Mouse (Mus musculus) ES-E14 (cell line): ENCODE measurements at regions not wholly inside any gene's neighbourhood (a gene's known extent, or its start where the extent isn't known, plus 50 kb on each side); places are given as distances from the start of the nearest gene placed in this dataset.

ENCODE experiments used
- DNase-seq: peaks from one replicate; pipeline ENCODE4 v3.0.0-alpha.2; 2013; ENCODE audit warnings: low read depth, low spot score
- H3K27ac ChIP-seq: 2 replicates; pipeline ENCODE4 v1.5.1; 2012; ENCODE audit warnings: low read depth, mild to moderate bottlenecking, low read length, moderate library complexity, mixed read lengths; ENCODE audit not compliant: poor library complexity, insufficient read depth, severe bottlenecking
- H3K36me3 ChIP-seq: 2 replicates; pipeline ENCODE4 v1.6.1; 2012; ENCODE audit warnings: mild to moderate bottlenecking, low read length, moderate library complexity, mixed read lengths; ENCODE audit not compliant: control insufficient read depth, poor library complexity, insufficient read depth, severe bottlenecking
- H3K4me1 ChIP-seq, 2 experiments: fragments of 150-350 bp in 1 of 2; sonication (generic) in 1 of 2; 2 replicates each; pipeline ENCODE4 v1.6.1; 2012; ENCODE audit warnings: low read length in 2 of 2, mild to moderate bottlenecking in 1 of 2, mixed read lengths in 1 of 2; ENCODE audit not compliant: control insufficient read depth in 2 of 2, insufficient read depth in 2 of 2, poor library complexity in 1 of 2
- H3K4me3 ChIP-seq, 2 experiments: fragments of 150-350 bp in 1 of 2; sonication (generic) in 1 of 2; 2 replicates each; pipeline ENCODE4 v1.5.1; 2012; ENCODE audit warnings: low read length in 2 of 2, low read depth in 1 of 2, mild to moderate bottlenecking in 1 of 2, mixed read lengths in 1 of 2; ENCODE audit not compliant: insufficient read depth in 1 of 2, poor library complexity in 1 of 2, severe bottlenecking in 1 of 2
- H3K9ac ChIP-seq: 2 replicates; pipeline ENCODE4 v1.6.1; 2012; ENCODE audit warnings: low read depth, mild to moderate bottlenecking, low read length, mixed read lengths; ENCODE audit not compliant: poor library complexity, insufficient read depth, severe bottlenecking
- H3K9me3 ChIP-seq: fragments of 150-350 bp; sonication (generic); 2 replicates; pipeline ENCODE4 v1.6.1; 2012; ENCODE audit warnings: low read depth, mild to moderate bottlenecking, low read length; ENCODE audit not compliant: control insufficient read depth, insufficient read depth
- CHD2 ChIP-seq: IDR thresholded peaks from 2 replicates; pipeline ENCODE4 v1.6.1; 2014; ENCODE audit warnings: mild to moderate bottlenecking, low read depth, low read length, inconsistent platforms
- HCFC1 ChIP-seq: IDR thresholded peaks from 2 replicates; pipeline ENCODE4 v1.6.1; 2012; ENCODE audit warnings: low read length, inconsistent platforms, borderline replicate concordance; ENCODE audit not compliant: insufficient read depth
- MAFK ChIP-seq: IDR thresholded peaks from 2 replicates; pipeline ENCODE4 v1.6.1; 2014; ENCODE audit warnings: mild to moderate bottlenecking, low read depth, low read length, inconsistent platforms; ENCODE audit not compliant: insufficient read depth
- ZC3H11A ChIP-seq: IDR thresholded peaks from 2 replicates; pipeline ENCODE4 v1.6.1; 2012; ENCODE audit warnings: low read depth, mild to moderate bottlenecking, inconsistent platforms, low read length, borderline replicate concordance
- ZNF384 ChIP-seq: IDR thresholded peaks from 2 replicates; pipeline ENCODE4 v1.6.1; 2012; ENCODE audit warnings: low read depth, low read length, inconsistent platforms
- in situ Hi-C, 2 experiments: fragments of 600-800 bp; cut with MboI; formaldehyde crosslinking; loops; one replicate each; pipeline ENCODE4 v1.15.1; 2025; ENCODE audit warnings: low sequenced_read_pairs in 2 of 2, inconsistent platforms in 1 of 2; ENCODE audit not compliant: unreplicated experiment in 2 of 2

- no peaks in the 10 kb centered on the region for H3K4me1 ChIP-seq
- H3K9ac ChIP-seq = no peak overlapping the region
- no peak overlapping the region for H3K4me3 ChIP-seq
- no peaks in the 10 kb centered on the region for H3K9me3 ChIP-seq
- H3K36me3 ChIP-seq = no peaks in the 10 kb centered on the region
- in situ Hi-C loops = no loop called here
- H3K27ac ChIP-seq = no peak overlapping the region
- TF ChIP-seq MAFK (no peak), CHD2 (no peak), ZC3H11A (no peak), HCFC1 (no peak), ZNF384 (no peak)
- DNase-seq = no peak
Observed at GRCm38 (mm10) chr14:71972521-71972920, 519.1 kb downstream of the Gm9195 start.

DNA sequence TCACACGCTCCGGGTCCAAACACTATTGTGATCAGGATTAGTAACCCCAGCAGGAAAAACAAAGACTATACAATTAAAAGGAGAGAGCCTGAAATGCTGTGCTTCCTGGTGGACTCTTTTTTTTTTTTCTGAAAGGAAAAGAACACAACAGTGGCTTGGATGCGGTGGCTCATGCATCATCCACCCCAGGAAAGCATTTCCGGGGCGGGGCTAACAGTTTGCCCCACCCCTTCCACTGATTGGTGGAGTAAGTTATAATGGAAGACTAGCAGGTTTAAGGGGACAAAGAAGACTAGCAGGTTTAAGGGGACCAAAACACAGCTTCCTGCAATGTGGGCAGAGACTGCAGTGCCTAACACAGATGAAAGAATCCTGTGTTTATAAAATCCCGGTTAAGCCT, 524.0 kb downstream of the Gm9195 start:
- TF ChIP-seq ZC3H11A (no peak), CHD2 (no peak), HCFC1 (no peak), ZNF384 (no peak), MAFK (no peak)
- in situ Hi-C loops = no loop called here
- Histone ChIP-seq H3K27ac (no peak overlapping the region), H3K4me1 (no peaks in the 10 kb centered on the region), H3K9me3 (no peaks in the 10 kb centered on the region), H3K36me3 (no peaks in the 10 kb centered on the region), H3K4me3 (no peak overlapping the region), H3K9ac (no peak overlapping the region)
- no peak for DNase-seq

- H3K4me3 ChIP-seq = no peak overlapping the region
- in situ Hi-C loops = no loop called here
Observed at GRCm38 (mm10) chr14:71963389-71964169, 528.1 kb downstream of the Gm9195 start.

GRCm38 (mm10) chr14:71948701-71949100, 542.9 kb downstream of the Gm9195 start:
- TF ChIP-seq CHD2 (no peak), HCFC1 (no peak), ZNF384 (no peak), ZC3H11A (no peak), MAFK (no peak)
- in situ Hi-C loops = loop anchor here in 1 of 2 experiments (10.0 kb wide), 1 partner anchor 56 kb away; no protein-coding TSS in a partner anchor
- no peak overlapping the region for H3K4me3 ChIP-seq

More at GRCm38 (mm10) chr14:71963389-71964169, 528.1 kb downstream of the Gm9195 start:
- no peaks in the 10 kb centered on the region for H3K9me3 ChIP-seq
- H3K36me3 ChIP-seq = no peaks in the 10 kb centered on the region
- H3K9ac ChIP-seq = no peak overlapping the region
- TF ChIP-seq HCFC1 = no peak
- no peak for TF ChIP-seq ZC3H11A
- no peak for TF ChIP-seq MAFK
- no peak for TF ChIP-seq CHD2
- no peak for TF ChIP-seq ZNF384
- DNase-seq = no peak
- no peaks in the 10 kb centered on the region for H3K4me1 ChIP-seq
- no peak overlapping the region for H3K27ac ChIP-seq

More at GRCm38 (mm10) chr14:71948701-71949100, 542.9 kb downstream of the Gm9195 start:
- H3K4me1 ChIP-seq = no peaks in the 10 kb centered on the region
- no peak overlapping the region for H3K9ac ChIP-seq
- H3K27ac ChIP-seq = no peak overlapping the region
- no peak for DNase-seq
- no peaks in the 10 kb centered on the region for H3K9me3 ChIP-seq
- H3K36me3 ChIP-seq = no peaks in the 10 kb centered on the region
